Mouse (Mus musculus): ENCODE data around the gene Slc47a1.

DNA sequence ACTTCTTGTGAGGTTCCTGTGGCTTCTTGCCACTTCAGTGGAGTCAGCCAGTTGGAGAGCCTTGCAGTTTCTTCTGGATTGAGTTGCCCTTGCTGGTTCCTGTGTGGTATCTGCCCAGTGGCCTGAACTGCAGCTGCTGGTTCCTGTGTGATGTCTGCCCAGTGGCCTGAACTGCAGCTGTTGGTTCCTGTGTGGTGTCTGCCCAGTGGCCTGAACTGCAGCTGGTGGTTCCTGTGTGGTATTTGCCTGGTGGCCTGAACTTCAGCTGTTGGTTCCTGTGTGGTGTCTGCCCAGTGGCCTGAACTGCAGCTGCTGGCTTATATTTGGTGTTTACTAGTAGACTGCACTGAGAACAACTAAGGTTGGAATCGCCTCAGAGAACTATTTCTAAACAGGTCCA lies 37.3 kb upstream of the Slc47a1 start:
- TF ChIP-seq CTCF (IDR thresholded peaks at IDR 0.05) = no peak
- no peak for TF ChIP-seq EP300 (IDR thresholded peaks at IDR 0.05)
